Mouse (Mus musculus): ENCODE data around the gene Prrx2. TPM values are rescaled to one million over a fixed set of nuclear protein-coding genes. Genes with fewer than 3 reads are reported as not detected.

Prrx2 gene
- total RNA-seq, 2 experiments from 2014 or later: 4.3 to 4.8 TPM

DNA sequence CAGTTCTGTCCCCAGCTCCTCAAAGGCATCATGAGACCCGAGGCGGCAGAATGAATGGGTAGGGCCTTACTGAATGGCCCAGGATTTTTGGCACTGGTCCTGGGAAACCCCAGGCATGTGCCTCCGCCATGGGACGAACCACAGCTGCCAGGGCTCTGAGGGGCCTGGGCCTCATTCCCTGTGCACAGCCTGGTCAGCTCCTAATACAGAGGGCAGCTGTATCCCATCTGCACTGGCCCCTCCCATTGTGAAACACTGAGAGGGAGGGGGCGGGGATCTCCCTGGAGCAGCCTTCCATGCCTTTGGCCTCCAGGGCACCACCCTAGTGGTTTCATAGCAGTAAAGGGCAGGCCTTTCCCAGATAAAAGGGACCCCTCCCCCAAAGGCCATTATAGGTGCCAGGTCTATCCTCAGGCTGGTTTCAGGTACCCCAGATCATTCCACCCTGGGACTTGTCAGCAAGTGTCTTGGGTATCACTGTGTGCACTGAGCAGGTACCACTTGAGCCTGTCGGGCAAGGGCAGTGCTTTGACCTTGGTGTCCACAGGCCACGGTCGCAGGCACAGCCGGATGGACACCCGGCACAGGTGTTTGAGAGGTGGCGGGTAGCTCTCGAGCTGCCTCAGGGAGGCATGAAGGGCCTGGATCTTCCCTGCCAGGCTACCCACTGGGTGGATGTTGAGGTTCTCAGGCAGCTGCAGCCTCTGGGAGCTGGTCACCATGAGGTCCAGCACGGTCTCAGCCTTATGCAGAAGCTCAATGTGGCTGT, 11.2 kb upstream of the Prrx2 start:
- peak; percentile 58 for DNase-seq

DNA sequence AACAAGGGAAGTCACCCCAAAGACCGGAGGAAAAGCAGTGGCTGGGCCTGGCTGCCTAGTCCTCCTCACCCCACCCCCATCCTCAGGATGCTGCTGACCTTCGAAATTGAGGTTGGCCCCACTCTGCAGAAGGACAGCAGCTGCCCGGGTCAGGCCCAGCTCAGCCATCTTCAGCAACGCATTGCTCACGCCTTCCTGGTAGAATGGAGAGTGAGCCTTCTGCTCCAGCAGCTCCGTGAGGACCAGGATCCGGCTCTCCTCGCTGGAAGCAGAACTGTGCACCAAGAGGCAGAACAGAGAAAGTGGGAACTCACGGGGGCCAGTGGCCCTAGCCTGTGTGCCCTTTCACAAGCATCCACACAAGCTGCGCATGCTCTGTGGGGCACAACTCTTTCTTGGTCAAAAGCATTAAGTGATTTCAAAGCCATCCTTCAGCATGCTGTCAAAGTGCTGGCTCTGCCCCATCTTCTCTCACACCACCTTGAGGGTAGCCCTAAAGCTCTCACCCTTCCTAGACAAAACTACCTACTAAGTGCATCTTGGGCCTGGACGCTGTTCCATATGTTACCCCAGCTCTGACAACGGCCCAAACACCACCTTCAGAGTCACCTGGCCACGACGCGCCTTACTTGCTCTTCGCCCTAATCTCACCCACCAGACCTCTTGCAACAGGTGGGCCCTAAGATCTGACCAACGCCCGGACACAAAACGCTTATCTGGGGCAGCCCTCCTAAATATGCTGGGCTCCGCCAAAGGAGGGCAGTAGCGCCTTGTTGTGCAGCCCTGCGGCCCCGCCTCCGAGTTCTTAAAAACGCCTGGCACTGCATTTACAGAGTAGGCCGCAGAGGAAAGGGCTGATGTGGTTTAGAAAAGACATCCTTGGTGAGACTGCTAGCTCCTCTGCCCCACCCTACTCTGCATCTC, 7.7 kb upstream of the Prrx2 start:
- DNase-seq: peak; percentile 45

DNA sequence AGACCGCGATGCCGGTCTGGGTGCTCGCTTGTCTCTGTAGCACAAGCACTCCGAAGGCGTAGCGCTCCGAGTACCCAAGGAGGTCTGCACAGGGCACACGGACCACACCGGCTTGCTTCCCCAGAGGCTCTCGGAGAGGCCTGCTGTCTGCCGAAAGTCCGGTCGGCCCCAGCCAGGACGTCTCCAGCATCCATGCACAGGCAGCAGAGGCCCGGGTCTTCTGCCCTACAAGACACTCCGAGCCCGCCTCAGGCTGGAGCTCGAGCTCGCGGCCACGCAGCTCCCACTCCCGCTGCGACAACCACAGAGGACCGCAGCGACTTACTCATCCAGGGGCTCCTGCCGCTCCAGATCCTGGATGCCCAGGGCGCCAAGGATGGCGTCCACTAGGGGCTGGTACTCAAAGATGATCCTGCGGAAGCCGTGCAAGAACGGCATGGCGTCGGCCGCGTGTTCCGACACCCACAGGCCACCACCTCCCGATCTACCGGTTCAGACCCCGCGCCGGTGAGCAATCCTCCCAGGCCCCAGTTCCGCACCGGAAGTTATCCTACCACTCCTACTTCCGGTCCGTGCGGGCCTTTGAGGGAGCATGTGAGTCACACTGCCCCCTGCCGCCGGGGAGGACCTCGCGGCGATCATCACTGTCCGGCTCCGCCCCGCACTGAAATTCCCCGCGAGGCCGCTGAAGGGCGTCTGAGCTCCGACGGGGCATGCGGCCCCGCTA, 6.9 kb upstream of the Prrx2 start:
- DNase-seq: peak; percentile 99

DNA sequence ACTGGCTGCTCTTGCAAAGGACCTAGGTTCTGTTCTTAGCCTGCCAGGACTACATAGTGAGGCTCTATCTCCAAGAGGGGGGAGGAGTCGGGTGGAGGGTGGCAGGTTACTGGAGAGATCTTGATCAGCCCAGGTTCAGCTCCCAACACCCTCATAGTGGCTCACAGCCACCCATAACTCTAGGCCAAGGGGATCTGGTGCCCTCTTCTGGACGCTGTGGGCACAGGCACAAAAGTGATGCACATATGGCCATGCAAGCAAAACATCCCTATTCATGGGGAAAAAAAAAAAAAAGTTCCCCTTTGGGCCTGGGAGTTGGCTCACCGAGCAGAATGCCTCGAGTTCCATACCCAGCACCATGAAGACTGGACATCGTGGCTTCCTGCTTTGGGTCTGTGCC, 5.5 kb upstream of the Prrx2 start:
- DNase-seq: no peak

DNA sequence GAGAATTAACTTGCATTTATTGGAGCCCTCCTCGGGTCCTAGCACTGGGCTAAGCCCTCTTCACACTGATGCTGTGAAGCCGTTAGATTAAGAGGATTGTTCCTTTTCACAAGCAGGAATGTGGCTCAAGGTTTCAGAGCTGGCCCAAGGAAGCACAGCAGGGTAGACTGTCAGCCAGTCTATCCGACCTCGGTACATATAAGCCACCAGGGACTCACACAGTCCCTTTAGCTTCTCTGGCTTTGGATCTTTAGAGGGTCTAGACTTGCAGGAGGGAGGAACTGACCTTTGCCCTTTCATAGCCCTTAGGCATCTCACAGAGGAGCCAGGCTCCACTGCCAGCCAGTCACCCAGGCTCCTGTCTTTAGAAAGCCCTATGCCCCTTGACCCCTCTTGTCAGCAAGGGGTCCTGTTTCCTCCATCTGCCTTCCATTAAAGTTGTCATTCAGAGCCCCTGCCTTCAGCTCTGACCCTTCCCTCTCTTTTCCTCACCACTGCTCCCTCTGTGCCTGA, 4.4 kb upstream of the Prrx2 start, which contains the start of gene Asb6:
TSS of gene Asb6 (minus strand) at position 51 of the 513 bp plus-strand sequence.
- DNase-seq: no peak

DNA sequence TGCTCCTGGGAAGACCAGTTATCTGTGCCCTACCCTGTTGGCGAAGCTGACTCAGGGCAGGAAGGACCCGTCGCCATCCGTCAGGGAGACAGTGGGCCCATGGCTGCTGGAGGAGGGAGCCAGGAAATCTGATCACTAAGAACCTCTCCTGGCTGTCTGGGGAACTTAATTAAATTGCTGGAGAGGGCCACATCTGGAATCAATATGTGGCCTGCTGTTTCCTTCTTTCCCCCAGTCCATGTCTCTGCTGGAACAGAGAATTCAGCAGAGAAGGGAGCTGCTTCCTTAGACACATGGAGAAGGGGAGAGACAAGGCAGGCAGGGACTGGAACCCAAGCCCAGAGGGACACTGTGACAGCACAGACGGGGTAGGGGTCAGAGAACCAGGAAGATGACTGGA, 1.1 kb upstream of the Prrx2 start:
- no peak for DNase-seq

DNA sequence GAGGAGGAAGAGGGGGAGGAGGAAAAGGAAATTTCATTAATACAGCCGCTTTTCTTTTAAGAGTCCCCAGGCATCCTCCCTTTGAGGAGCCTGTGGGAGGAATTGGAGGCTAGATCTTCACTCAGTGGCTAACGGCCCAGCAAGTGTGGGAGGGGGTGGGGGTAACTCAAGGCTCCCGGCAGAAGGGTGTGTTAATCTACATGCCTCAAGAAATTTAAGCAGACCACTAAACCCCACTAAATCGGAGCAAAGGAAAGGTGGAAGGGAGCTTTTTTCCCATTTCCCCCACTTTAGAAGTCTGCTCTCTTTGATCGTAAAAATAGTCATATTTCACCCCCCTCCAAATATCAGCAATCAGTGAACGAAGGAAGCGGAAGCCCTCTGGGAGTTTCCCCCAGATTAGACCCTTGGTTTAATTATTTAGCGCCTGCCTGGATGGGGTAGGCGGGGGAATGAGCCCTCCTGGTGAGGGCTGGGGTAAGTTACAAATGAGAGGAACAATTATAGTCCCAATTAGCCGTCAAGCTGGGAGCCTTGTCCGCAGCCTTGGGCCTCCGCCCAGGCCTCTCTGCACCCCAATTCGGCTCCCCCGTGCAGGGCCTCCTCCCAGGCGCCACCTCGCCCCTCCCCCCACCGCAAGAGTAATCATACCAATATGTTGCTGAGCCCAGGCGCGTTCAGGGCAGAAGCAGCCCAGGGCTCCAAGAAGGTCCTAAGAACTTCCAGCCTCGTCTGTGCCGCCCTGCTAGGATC, 1.6 kb downstream of the Prrx2 start:
- peak; percentile 40 for DNase-seq

DNA sequence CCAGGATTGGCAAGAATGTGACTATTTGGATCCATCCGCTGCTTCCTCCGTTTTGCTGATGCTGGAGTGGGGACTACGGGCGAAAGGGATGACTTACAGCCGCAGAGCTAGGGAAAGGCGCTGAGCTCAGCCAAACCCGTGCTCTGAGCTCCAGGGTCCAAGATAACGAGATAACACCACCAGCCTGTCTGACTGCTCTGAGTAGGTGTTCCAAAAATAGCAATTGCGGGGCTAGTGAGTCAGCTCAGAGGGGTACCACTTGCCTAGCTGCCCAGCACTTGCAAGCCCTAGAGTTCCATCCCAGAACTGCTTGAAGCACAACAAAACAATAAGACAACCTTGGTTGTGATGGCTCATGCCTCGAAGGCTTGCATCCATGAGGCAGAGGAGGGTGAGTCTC, 7.8 kb downstream of the Prrx2 start:
- DNase-seq: no peak

DNA sequence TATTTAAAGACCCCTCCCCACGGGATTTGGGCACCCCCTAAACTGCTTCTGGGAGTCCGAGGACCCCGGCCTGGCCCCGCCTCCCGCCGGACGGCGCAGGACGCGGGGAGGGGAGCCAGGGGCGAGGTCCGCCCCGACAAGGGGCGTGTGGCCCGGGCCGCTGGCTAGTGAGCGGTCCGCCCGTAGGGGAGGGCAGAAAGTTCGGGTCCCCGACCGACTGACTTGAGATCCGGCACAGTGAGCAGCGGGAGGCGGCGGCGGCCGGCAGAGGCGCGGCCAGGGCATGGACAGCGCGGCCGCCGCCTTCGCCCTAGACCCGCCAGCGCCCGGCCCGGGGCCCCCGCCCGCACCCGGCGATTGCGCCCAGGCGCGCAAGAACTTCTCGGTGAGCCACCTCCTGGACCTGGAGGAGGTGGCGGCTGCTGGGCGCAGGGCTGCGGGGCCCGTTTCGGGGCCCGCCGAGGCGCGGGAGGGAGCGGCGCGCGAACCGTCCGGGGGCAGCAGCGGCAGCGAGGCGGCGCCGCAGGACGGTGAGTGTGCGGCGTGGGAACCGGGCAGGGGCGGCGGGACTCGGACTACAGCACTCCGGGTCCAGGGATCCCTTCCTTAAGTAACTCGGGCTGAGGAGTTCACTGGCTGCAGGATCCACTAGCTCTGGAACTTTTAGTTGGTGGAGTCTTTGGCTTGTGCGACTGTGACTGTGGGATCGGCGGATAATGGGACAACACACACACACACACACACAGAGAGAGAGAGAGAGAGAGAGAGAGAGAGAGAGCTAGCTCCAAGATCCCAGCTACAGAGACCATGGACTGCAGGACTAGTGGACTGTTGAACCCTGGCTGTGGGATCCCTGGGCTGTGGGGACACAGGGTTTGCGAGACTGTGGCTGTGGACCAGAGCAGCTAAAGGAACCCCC, 10.6 kb downstream of the Prrx2 start:
- DNase-seq: peak; percentile 43

DNA sequence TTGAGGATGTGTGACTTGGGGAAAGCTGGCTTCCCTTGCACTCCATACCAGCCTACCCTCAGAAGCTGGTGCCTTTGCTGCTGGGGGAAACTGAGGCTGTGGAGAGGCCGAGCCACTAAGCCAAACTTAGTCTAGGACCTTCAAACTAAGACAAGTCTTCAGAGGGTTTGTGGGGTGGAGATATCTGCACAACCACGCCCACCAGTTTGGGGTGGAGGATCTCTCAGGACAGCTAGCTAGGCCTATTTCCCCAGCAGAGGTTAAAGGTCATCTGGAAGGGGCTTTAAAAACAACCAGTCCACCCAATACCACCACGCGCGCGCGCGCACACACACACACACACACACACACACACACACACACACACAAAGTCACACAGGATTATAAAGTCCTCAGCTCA, 11.5 kb downstream of the Prrx2 start:
- DNase-seq: no peak

DNA sequence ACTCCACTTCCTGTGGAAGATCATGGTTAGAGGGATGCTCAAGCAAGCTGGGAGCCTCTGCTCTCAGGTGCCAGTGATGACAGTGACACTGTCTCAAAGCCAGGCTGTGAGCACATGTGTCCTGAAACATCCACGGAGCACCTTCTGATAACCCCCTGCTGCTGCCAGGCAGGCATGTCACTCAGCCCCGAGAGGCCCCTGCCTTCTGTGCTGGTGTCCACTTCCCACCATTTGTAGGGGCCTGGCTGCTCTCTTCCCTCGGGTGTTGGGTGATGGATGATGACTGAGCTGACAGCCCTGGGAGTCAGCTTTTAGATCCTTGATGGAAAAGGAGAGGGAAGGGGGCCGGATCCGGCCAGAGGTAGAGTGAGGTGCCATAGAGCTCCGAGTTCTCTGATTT, 12.0 kb downstream of the Prrx2 start:
- DNase-seq: no peak

DNA sequence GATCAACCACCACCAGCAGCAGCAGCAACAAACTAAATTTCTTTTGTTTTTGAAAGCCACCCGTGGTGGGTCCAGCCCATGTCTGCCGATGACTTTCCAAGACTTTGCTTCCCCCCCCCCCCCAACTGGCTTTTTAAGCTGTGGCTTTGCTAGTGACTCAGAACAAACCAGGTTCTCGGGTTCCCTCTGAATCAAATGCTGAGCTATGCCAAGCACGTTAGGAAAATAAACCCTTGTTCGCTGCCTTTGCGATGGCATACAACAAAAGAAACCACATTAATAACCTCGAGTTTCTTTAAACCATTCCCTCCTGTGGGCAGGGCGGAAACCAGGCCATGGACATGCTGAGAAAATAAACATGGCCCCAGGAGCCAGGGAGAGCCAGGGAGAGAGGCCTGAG, 13.4 kb downstream of the Prrx2 start:
- no peak for DNase-seq

DNA sequence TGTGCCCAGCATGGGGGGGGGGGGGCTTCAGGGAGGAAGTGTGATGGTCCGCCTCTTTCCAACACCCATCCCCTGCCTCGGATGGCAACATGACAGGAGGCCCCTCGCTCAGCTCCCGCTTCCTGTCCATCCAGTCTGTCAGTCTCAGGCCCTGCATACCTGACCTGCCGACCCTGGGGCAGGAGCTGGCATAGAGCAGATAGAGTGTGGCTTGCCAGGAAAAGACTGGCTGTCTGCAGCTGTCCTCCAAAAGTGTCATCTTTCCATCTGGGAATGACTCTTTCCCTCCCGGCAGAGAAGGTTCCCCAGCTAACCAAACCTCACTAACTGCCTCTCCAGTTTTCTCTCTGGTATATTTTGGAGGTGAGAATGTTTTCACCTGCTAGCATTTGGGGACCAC, 15.8 kb downstream of the Prrx2 start:
- DNase-seq: no peak

DNA sequence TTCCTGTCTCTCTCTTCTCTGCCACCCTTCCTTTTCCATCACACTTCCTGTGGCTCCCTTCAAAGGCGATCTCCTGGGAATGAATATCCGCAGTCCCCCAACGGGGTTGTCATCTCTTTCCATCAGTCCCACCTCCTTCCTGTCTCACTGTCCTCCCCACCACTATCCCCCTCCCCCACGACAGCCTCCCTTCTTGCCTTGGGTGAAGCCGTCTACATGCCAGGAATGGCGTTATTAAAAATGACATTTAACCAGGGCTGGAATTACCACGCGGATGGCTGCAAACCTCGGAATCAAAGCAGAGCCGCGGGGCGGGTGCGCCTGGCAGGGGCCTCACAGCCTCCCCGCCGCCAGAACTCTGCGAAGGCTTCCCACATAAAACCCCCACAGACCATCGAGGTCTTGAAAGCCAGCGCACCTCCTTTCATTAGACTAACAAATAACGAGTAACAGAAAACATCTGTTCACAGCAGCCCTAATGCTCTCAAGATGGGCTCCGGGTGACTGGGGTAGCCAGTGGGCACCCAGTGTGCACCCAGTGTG, 18.1 kb downstream of the Prrx2 start:
- no peak for DNase-seq

DNA sequence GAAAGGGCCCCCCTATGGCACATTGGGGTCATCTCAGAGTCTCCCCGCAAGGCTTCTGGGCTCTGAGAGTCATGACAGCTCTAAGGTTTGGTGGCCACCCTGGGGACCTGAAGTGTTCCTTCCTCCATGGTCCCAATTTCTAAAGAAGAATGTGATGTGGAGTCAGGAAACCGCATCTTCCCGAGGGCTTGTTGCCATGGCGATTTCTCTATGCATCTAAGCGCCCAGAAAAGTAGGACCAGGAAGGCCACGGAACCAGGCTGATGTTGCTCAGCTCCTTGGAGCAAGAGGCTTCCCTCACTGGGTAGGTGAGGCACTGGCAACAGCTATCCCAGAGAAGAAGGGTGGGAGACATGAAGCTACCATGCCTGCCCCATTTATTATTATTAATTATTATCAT, 22.3 kb downstream of the Prrx2 start:
- DNase-seq: no peak

DNA sequence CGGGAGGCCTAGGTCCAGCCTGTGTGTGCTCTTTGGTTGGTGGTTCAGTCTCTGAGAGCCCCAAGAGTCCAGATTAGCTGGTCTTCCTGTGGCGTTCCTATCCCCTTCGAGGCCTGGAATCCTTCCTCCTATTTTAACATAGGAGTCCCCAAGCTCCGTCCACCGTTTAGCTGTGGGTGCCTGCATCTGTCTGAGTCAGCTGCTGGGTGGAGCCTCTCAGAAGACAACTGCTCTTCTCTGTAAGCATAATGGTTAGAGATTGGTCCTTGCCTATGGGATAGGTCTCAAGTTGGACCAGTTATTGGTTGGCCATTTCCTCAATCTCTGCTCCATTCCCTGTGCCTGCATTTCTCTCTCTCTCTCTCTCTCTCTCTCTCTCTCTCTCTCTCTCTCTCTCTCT, 25.0 kb downstream of the Prrx2 start:
- DNase-seq: no peak

DNA sequence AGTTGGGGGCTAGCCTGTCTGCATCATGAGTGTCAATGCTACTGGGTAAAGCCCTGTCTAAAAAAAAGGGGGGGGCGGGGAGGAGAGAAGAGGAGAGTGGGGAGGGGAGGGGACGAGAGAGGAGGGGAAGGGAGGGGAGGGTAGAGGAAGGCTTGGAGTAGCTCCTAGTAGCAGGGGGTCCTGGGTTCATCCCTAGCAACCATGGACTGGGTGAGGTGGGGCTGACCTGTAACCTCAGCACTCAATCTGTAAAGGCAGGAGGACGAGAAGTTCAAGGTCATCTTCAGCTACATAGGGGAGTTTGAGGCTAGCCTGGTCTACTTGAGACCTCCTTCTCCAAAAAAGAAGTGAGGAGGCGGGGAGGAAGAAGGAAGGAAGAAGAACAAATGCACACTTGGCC, 27.3 kb downstream of the Prrx2 start:
- DNase-seq: no peak

DNA sequence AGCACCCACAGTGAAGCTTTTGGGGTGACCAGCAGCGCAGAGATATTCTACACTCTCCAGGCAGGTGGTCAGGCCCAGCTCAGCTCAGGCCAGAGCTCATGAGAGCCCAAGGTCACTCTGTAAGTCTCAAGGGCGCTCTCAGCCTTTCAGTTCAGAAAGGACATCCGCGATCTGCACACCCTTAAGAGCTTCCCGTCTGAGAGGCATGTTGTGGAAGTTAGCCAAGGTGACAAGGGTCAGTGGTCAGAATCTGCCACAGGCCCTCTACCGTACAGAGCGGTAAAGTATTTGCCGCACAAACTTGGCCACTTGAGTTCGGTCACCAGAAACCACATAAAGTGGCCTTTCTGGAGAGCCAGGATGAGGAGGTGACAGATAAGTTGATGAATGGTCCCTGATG, 28.8 kb downstream of the Prrx2 start:
- no peak for DNase-seq

DNA sequence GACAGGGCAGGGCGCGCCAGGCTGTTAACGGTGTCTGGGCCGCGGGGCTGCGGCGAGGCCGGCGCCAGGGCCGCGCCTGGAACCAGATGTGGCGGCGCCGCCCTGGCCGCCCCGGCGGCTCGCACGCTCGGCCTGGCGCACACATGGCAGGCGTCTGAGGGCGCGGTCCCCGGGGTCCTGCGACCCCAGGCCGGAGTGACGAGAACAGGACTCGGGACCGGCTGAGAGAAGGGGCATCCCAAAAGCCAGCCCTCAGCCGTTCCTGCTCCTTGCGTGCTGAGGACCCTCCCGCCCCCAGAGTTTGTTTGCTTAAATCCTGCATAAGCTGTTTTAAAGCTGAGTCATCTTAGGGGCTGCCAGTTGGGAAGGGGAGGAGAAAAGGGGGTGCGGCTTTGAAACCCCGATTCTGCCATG, 30.2 kb downstream of the Prrx2 start:
- peak; percentile 45 for DNase-seq

DNA sequence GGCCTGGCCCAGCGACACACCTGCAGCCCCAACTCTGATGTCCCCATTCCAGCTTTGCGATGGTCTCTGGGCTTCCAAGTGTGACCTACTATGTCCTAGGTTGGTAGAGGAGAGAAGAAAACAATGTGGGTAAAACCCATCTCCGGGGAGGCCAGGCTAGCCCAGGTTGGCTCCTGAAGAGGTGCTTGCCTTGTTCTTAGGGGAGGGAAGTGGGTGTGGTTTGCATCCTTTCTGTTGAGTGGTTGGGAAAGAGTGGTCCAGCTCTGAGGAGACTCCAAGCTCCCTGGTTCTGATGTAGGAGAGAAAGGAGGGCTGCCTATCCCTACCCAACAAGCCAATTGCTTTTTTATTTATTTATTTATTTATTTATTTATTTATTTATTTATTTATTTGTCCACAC, 30.7 kb downstream of the Prrx2 start:
- DNase-seq: no peak
